9 mouse cellular contexts compared by ENCODE assay signal in the genomic region with DNA sequence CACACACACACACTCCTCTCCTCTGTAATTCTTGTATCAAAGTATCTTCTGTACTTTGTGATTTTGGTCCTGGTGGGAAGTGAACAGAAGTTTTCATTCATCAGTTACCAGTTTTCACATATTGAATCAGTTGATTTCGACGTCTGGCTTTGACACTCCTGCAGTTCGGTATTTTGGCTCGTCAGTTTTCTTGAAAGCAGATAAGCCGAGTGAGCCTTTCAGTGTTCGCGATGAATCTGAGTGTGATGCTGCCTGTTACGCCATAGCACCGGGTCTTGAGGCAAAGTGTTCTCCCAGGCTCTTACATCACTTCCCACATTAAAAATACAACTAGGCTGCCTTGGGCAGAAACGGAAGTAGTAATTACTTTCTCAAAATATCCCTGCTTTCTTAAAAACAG. TPM values are rescaled to one million over a fixed set of nuclear protein-coding genes. Genes with fewer than 3 reads are reported as not detected.
DNase-seq lines count a peak whose midpoint lies in the region; ATAC-seq and TF ChIP-seq lines count a peak whose summit lies in the region.
"Had no signal": no experiment of that assay in that cellular context is flagged by ENCODE, and none has a peak within 500 bp of the region (broad histone marks: within the 10 kb centered on the region; RNA-seq: fewer than 3 reads in every experiment).

No protein-coding gene starts in this region.

- peak; percentile 47 for DNase-seq in embryo, embryonic 10.5 days (ENCODE audit: low spot score)
- DNase-seq in embryo, embryonic 9.5 days (ENCODE audit: extremely low spot score) = no peak
- peak; percentile 18 for DNase-seq in liver, postnatal 0 days
- DNase-seq in skeletal muscle tissue, adult 2 months (ENCODE audit: low read depth, low spot score) = peak; percentile 8
- DNase-seq in urinary bladder, adult 2 months (ENCODE audit: low spot score) = no peak
- no peak for DNase-seq in layer of hippocampus, adult 9-10 months (ENCODE audit: low spot score)
- DNase-seq: thymus, postnatal 25 days had no signal

- H3K4me2 ChIP-seq in liver, postnatal 0 days (ENCODE audit: low read depth, low read length) = no peak overlapping the region
- no peak overlapping the region for H3K4me2 ChIP-seq in liver, embryonic 12.5 days
- H3K4me2 ChIP-seq in hindbrain, embryonic 15.5 days = peak overlapping the region; percentile 31

- no peak overlapping the region for H3K27ac ChIP-seq in liver, postnatal 0 days (ENCODE audit: low read depth)
- no peak overlapping the region for H3K27ac ChIP-seq in liver, embryonic 12.5 days
- H3K27ac ChIP-seq in hindbrain, embryonic 15.5 days (replicated peaks) = no peak overlapping the region

- no peak for ATAC-seq in liver, postnatal 0 days
- ATAC-seq in liver, embryonic 12.5 days = no peak
- no peak for ATAC-seq in hindbrain, embryonic 15.5 days (ENCODE audit: low FRiP score, low read depth)

- H3K36me3 ChIP-seq in liver, postnatal 0 days (replicated peaks; ENCODE audit: insufficient read depth, low read length) = no peaks in the 10 kb centered on the region
- no peaks in the 10 kb centered on the region for H3K36me3 ChIP-seq in liver, embryonic 12.5 days
- H3K36me3 ChIP-seq in hindbrain, embryonic 15.5 days = no peaks in the 10 kb centered on the region

- no peaks in the 10 kb centered on the region for H3K27me3 ChIP-seq in liver, postnatal 0 days (ENCODE audit: insufficient read depth, low read length)
- H3K27me3 ChIP-seq in liver, embryonic 12.5 days (replicated peaks) = no peaks in the 10 kb centered on the region
- no peaks in the 10 kb centered on the region for H3K27me3 ChIP-seq in hindbrain, embryonic 15.5 days

- TF ChIP-seq EP300 in liver, postnatal 0 days (IDR thresholded peaks at IDR 0.05; ENCODE audit: low read depth) = no peak

- WGBS in liver, postnatal 0 days (ENCODE audit: insufficient replicate concordance) = 55% methylated on average over 10 of the region's 10 CpGs
- WGBS in liver, embryonic 12.5 days (ENCODE audit: insufficient replicate concordance) = 42% methylated on average over 10 of the region's 10 CpGs
- 22% methylated on average over 10 of the region's 10 CpGs for WGBS in hindbrain, embryonic 15.5 days

- TF ChIP-seq CTCF in liver, postnatal 0 days (IDR thresholded peaks at IDR 0.05; ENCODE audit: low read depth) = no peak

- H3K9me3 ChIP-seq in liver, postnatal 0 days (ENCODE audit: low read length) = no peaks in the 10 kb centered on the region
- H3K9me3 ChIP-seq in liver, embryonic 12.5 days (replicated peaks) = no peaks in the 10 kb centered on the region
- H3K9me3 ChIP-seq in hindbrain, embryonic 15.5 days = no peaks in the 10 kb centered on the region

- no peak overlapping the region for H3K4me3 ChIP-seq in liver, postnatal 0 days (ENCODE audit: low read depth, low read length)
- H3K4me3 ChIP-seq in liver, embryonic 12.5 days = no peak overlapping the region
- H3K4me3 ChIP-seq in hindbrain, embryonic 15.5 days = no peak overlapping the region

- no peak overlapping the region for H3K9ac ChIP-seq in liver, postnatal 0 days (replicated peaks)
- H3K9ac ChIP-seq in liver, embryonic 12.5 days = no peak overlapping the region
- no peak overlapping the region for H3K9ac ChIP-seq in hindbrain, embryonic 15.5 days

- H3K4me1 ChIP-seq in liver, postnatal 0 days (ENCODE audit: insufficient read depth) = no peaks in the 10 kb centered on the region
- no peaks in the 10 kb centered on the region for H3K4me1 ChIP-seq in liver, embryonic 12.5 days
- peaks cover 32% of the 10 kb centered on the region for H3K4me1 ChIP-seq in hindbrain, embryonic 15.5 days (replicated peaks)

RNA-seq across cellular contexts. Expression of a gene that starts 55.0 kb away (rescaled TPM):
- polyA plus RNA-seq in liver, postnatal 0 days (2015; fragmentation: Nextera tagmentation; extraction: Ambion mirVana) = 0.21 and 0.31 TPM in 2 replicates
- 0.38 and 0.39 TPM in 2 replicates for polyA plus RNA-seq in liver, embryonic 12.5 days (2016; fragmentation: Nextera tagmentation; extraction: Ambion mirVana)
- 0.65 and 0.77 TPM in 2 replicates for polyA plus RNA-seq in hindbrain, embryonic 15.5 days (2015; fragmentation: Nextera tagmentation; extraction: Ambion mirVana)
- 5.6 and 7.9 TPM in 2 replicates for polyA plus RNA-seq in urinary bladder, adult 2 months (2012; rRNA removed)

Comparison
In these comparisons a context has a peak if more than half of its experiments do, and no peak if none do; other contexts are left out.
1. DNase-seq: peak in embryo, embryonic 10.5 days (single experiment), liver, postnatal 0 days (single experiment) and skeletal muscle tissue, adult 2 months (single experiment); none in embryo, embryonic 9.5 days (single experiment), urinary bladder, adult 2 months (single experiment) and layer of hippocampus, adult 9-10 months (single experiment).